Mouse (Mus musculus) embryo, embryonic 10.5 days (tissue): ENCODE measurements at regions not wholly inside any gene's neighbourhood (a gene's known extent, or its start where the extent isn't known, plus 50 kb on each side); places are given as distances from the start of the nearest gene placed in this dataset.
A peak's percentile ranks its signal among the peaks of the same experiment; 100 is the strongest.

Source experiments
- DNase-seq: peaks from one replicate; pipeline ENCODE4 v3.0.0-alpha.2; 2015; ENCODE audit warnings: low spot score

GRCm38 (mm10) chr1:50622870-50623607 lies 277.4 kb upstream of the Tmeff2 start:
- DNase-seq: no peak

- no peak for DNase-seq
Observed at GRCm38 (mm10) chr1:50629000-50629399, 271.4 kb upstream of the Tmeff2 start.

DNA sequence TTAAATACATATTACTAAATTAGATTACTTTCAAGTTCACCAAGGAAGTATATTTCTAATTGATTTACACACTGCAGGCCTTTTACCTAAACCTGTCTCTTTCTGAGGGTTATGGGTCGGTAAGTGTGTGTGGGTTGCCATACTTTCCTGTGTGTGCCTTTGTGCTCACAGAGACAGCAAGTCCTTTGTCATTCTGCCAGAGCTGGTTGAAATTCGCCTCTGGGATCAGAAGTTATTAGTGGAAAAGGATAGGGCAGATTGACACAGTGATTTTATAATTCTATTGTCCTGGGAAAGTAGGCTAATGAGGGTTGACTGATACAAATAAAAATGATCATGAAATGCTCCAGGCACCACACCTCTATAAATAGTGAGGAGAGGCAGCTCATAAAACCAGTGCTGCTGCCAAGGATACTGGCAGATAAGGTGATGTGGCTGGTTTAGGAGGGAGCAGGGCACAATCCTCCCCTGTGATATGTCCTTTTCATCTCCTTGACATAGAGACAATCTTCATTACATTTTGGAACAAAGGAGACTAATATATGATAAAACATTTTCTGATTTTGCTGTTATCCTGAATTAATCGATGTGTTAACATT lies 270.9 kb upstream of the Tmeff2 start:
- no peak for DNase-seq

- no peak for DNase-seq
Observed at GRCm38 (mm10) chr1:50637992-50638391, 262.5 kb upstream of the Tmeff2 start.

DNA sequence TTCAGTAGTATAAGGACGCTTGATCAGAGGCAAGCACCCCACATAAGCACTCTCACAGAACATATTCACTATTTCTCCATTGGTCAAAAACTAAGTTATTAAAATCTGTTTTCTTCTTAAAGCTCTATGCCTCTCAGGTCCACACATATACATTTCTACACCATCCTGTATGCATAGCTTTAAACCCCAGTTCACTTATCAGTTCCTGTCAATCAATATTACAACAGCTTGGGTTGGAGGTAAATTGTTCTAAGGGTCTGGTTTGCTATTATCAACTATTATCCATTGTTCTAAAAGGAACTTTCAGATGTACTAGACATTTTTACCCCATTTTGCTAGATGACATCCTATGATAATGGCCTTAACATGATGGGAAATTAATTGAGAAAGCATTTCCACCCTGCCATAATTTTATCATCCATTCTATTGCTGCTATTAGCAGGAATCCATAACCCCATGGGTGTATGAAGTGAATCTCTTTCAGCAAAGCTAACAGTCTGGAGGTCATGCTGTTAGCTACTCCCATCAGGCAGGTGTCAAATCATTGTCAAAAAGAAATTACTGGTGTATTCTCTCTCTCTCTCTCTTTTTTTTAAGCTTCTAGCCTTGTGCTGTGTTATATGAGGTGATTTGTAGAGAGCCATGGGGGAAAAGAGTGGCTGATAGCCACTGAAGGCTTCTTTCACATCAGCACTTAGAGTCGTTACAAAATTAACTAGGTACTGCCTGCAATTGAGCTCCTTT lies 253.3 kb upstream of the Tmeff2 start:
- no peak for DNase-seq

GRCm38 (mm10) chr1:50651974-50652665 lies 248.3 kb upstream of the Tmeff2 start:
- DNase-seq: peak; percentile 27

GRCm38 (mm10) chr1:50665139-50665538 lies 235.3 kb upstream of the Tmeff2 start:
- DNase-seq: no peak

DNA sequence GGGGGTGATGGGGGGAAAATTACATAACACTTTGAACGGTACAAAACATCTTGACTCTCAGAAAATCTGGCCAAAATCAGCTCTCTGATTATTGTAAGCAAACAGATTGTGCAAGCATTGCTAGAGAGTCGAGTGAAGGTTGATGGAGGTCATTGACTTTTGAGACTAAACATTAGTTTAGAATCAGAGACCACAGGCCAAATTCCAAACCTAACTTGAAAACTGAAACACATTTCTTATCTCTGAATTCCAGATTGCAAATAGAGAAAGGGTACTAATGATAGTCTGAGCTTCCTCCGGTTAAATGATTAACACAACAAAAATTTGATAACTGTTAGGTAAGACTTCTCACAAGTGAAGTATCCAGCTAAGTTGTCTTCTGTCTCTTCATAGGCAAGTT lies 217.5 kb upstream of the Tmeff2 start:
- no peak for DNase-seq

GRCm38 (mm10) chr1:50685361-50685760 lies 215.1 kb upstream of the Tmeff2 start:
- no peak for DNase-seq

GRCm38 (mm10) chr1:50696916-50697315 lies 203.5 kb upstream of the Tmeff2 start:
- DNase-seq: no peak

- DNase-seq: no peak
Observed at GRCm38 (mm10) chr1:50697333-50698216, 202.9 kb upstream of the Tmeff2 start.

DNA sequence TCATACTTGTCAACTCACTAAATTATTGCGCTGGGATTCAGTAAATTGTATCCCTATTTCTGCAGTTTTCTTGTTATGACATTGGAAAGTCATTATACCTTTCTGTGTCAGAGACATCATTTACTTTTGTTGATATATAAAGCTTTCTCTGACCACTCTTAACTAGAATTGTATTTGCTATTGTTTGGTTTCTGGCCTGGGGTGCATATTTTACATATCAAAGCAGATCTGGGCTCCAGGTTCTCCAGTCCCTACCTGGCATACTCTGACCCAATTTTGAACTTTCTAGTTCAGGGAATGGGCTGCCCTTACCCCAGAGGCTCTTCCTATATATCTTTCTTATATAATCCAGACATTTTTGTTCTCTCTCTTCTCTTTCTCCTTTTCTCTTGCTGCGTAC lies 195.8 kb upstream of the Tmeff2 start:
- DNase-seq: no peak

DNA sequence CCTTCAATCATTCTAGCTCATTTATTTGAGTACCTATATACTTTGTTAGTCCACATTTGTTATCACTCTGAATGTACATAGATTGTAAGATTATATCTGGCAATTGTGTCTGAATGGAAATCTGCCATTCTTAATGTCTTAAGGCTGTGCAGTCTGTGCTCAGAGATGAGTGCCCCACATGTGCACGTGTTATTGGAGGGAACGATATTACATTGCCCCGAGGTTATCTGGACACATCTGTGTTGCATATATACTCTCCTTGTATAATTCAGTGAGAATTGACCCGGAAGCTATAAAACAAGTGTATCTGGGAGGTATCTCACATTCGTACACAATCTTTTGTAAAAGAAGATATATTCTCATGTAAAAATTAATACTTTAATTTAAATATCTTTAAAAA lies 155.4 kb upstream of the Tmeff2 start:
- DNase-seq: peak; percentile 3

- peak; percentile 4 for DNase-seq
Observed at GRCm38 (mm10) chr1:50770211-50770610, 130.2 kb upstream of the Tmeff2 start.

- DNase-seq: peak; percentile 42
Observed at GRCm38 (mm10) chr1:50795264-50795663, 105.2 kb upstream of the Tmeff2 start.

- no peak for DNase-seq
Observed at GRCm38 (mm10) chr1:50798166-50798565, 102.3 kb upstream of the Tmeff2 start.

DNA sequence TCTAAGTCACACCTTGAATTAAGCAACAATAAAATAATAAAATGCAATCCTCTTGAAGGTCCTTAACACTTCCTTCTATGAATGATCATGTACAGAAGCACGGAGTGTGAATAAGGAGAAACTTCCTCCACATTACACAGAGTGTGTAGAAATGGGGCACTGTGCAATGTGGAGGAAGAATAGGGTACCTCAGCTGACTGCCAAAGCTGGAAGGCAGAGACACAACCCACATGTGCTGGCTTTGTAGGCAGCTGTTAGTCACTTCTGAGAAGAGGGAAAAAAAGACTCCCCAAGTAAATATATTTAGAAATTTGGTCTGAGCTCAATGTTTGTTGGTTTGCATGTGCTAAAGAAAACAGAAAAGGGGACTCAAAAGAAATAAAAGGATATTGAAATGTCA lies 94.1 kb upstream of the Tmeff2 start:
- no peak for DNase-seq

DNA sequence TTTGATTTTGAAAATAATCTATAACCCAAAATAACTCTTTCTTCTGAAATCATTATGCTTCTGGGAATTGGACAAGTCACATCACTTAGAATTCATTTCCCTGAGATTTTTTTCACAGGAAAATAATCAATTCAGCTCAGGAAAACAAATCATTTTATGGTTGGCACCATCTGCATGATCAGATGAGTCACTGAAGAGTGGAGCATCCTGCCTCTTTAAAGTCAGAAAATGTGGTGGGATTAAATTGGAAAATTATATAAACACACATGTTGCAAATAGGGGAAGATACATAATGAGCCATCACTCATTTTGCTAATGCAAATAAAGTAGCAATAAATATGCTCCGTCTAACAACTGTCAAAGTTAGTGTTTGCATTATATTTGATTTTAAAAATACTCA lies 93.6 kb upstream of the Tmeff2 start:
- DNase-seq: no peak

GRCm38 (mm10) chr1:50831663-50832062 lies 68.8 kb upstream of the Tmeff2 start:
- peak; percentile 2 for DNase-seq

DNA sequence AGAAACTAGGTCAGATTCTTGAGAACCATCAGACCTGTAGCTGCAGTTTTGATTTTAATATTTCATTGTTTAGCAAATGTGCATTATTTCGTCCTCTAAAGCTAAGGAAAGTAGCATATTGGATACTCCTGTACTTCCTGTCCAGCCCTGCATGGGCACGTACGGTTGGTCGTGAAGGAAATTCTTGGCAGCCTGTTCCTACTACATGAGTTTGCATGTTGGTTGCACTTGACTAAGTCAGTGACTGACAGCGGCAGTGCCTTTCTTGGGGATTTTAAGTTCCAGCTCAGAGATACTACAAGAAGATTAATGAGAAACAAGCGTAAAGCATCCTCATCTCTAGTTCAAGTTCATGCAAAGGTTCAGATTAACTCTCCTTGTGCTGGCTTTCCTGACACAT lies 64.3 kb upstream of the Tmeff2 start:
- no peak for DNase-seq

DNA sequence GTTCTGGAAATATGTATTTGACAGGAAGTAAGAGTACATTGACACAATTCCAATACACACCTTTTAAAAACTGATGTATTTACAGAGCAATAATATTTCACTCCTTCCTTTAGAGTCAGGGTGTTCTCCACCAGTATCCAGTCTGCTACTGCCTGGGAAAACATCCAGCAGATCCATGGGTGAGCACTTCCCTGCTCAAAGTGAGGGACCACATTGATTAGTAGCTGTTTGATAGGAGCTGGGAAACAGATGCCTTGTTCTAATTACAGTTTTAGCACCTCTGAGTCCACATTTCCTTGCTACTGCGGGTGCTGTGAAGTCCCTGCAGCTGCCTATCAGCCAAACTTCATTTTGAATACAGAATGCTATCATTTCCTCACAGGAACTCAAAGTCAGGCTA lies 53.3 kb upstream of the Tmeff2 start:
- no peak for DNase-seq
